Mouse (Mus musculus): ENCODE results near the gene Alg12.

DNA sequence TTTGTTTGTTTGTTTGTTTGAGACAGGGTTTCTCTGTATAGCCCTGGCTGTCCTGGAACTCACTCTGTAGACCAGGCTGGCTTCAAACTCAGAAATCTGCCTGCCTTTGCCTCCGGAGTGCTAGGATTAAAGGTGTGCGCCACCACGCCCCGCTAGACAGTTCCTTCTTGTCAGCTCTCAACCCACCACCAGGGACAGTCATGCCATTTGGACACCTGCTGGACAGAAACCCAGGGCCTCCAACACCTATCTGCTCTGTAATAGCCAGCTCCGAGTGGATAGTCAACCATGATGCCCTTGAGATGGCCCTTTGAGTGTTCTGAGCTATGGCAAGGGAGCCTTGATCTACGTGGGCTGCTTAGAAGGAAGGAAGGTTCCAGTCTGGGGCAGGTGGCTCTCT is 16.9 kb upstream of the Alg12 start:
- TF ChIP-seq CTCF (IDR thresholded peaks at IDR 0.05; ENCODE audit: borderline replicate concordance, insufficient read depth, low read length), result no peak
- no peak for TF ChIP-seq POLR2A (IDR thresholded peaks at IDR 0.05; ENCODE audit: low read depth, low read length)
